Comparison of ENCODE assay signal across 12 mouse cellular contexts in genomic region chr10:75006889-75007662, GRCm38 (mm10). TPM values are rescaled to one million over a fixed set of nuclear protein-coding genes. Genes with fewer than 3 reads are reported as not detected.
DNase-seq lines count a peak whose midpoint lies in the region; ATAC-seq and TF ChIP-seq lines count a peak whose summit lies in the region.
"Had no signal": no experiment of that assay in that cellular context is flagged by ENCODE, and none has a peak within 500 bp of the region (broad histone marks: within the 10 kb centered on the region; RNA-seq: fewer than 3 reads in every experiment).

No protein-coding gene starts in this region.

- WGBS in forebrain, embryonic 15.5 days, result 63% methylated on average over 8 of the region's 8 CpGs
- 71% methylated on average over 8 of the region's 8 CpGs for whole genome bisulfite sequencing in forebrain, embryonic 10.5 days
- 44% methylated on average over 8 of the region's 8 CpGs for WGBS in midbrain, postnatal 0 days
- WGBS in stomach, postnatal 0 days, result 74% methylated on average over 8 of the region's 8 CpGs

- no peak for TF ChIP-seq EP300 in stomach, postnatal 0 days (optimal IDR thresholded peaks at IDR 0.05)

- H3K9ac ChIP-seq in forebrain, embryonic 15.5 days (replicated peaks), result no peak overlapping the region
- H3K9ac ChIP-seq in midbrain, postnatal 0 days (replicated peaks; ENCODE audit: low read length, poor library complexity, severe bottlenecking), result no peak overlapping the region; the same call in 1 of the 2 replicates
- H3K9ac ChIP-seq in stomach, postnatal 0 days (ENCODE audit: low read length), result no peak overlapping the region
- H3K9ac ChIP-seq: heart, embryonic 12.5 days; liver, embryonic 14.5 days had no signal

- no peaks in the 10 kb centered on the region for H3K27me3 ChIP-seq in forebrain, embryonic 15.5 days
- no peaks in the 10 kb centered on the region for H3K27me3 ChIP-seq in forebrain, embryonic 10.5 days (ENCODE audit: poor library complexity, severe bottlenecking)
- H3K27me3 ChIP-seq in midbrain, postnatal 0 days (ENCODE audit: insufficient read depth, low read length), result no peaks in the 10 kb centered on the region
- no peaks in the 10 kb centered on the region for H3K27me3 ChIP-seq in stomach, postnatal 0 days (ENCODE audit: control insufficient read depth, insufficient read depth, low read length)

- H3K4me3 ChIP-seq in forebrain, embryonic 15.5 days, result no peak overlapping the region
- no peak overlapping the region for H3K4me3 ChIP-seq in forebrain, embryonic 10.5 days
- H3K4me3 ChIP-seq in cortical plate, adult 2 months (ENCODE audit: insufficient read depth, low read length), result no peak overlapping the region
- no peak overlapping the region for H3K4me3 ChIP-seq in midbrain, postnatal 0 days (ENCODE audit: low read depth, low read length)
- no peak overlapping the region for H3K4me3 ChIP-seq in stomach, postnatal 0 days (ENCODE audit: low read depth, low read length)
- H3K4me3 ChIP-seq: heart, embryonic 12.5 days; myocyte had no signal

- no peak for TF ChIP-seq CTCF in cortical plate, adult 2 months (IDR thresholded peaks at IDR 0.05; ENCODE audit: extremely low read depth, insufficient read depth, low read length)
- TF ChIP-seq CTCF in midbrain, postnatal 0 days (IDR thresholded peaks at IDR 0.05), result no peak
- TF ChIP-seq CTCF in stomach, postnatal 0 days (IDR thresholded peaks at IDR 0.05; ENCODE audit: low read depth), result no peak

- H3K27ac ChIP-seq in forebrain, embryonic 15.5 days (replicated peaks), result no peak overlapping the region
- no peak overlapping the region for H3K27ac ChIP-seq in forebrain, embryonic 10.5 days
- peak overlapping the region; percentile 72 for H3K27ac ChIP-seq in cortical plate, adult 2 months (ENCODE audit: insufficient read depth, low read length)
- peak overlapping the region; percentile 4; the same call in 1 of the 2 replicates for H3K27ac ChIP-seq in midbrain, postnatal 0 days (ENCODE audit: low read depth, low read length)
- H3K27ac ChIP-seq in stomach, postnatal 0 days (replicated peaks), result no peak overlapping the region
- H3K27ac ChIP-seq: liver, embryonic 14.5 days had no signal

- no peak overlapping the region for H3K4me2 ChIP-seq in forebrain, embryonic 15.5 days (replicated peaks)
- no peak overlapping the region for H3K4me2 ChIP-seq in midbrain, postnatal 0 days (ENCODE audit: low read depth, low read length, poor library complexity, severe bottlenecking)
- no peak overlapping the region for H3K4me2 ChIP-seq in stomach, postnatal 0 days (replicated peaks; ENCODE audit: low read depth)
- H3K4me2 ChIP-seq: heart, embryonic 12.5 days had no signal

- H3K4me1 ChIP-seq in forebrain, embryonic 15.5 days, result peaks cover 13% of the 10 kb centered on the region
- peaks cover 23% of the 10 kb centered on the region for H3K4me1 ChIP-seq in forebrain, embryonic 10.5 days
- peaks cover 17% of the 10 kb centered on the region for H3K4me1 ChIP-seq in cortical plate, adult 2 months (ENCODE audit: control insufficient read depth, insufficient read depth, low read length)
- peaks cover 16% of the 10 kb centered on the region; the same call in 1 of the 2 replicates for H3K4me1 ChIP-seq in midbrain, postnatal 0 days (ENCODE audit: insufficient read depth, low read length)
- no peaks in the 10 kb centered on the region for H3K4me1 ChIP-seq in stomach, postnatal 0 days (replicated peaks; ENCODE audit: control insufficient read depth, insufficient read depth)

- H3K36me3 ChIP-seq in forebrain, embryonic 15.5 days, result no peaks in the 10 kb centered on the region
- H3K36me3 ChIP-seq in forebrain, embryonic 10.5 days (replicated peaks), result no peaks in the 10 kb centered on the region
- peaks cover 6% of the 10 kb centered on the region; the same call in 1 of the 2 replicates for H3K36me3 ChIP-seq in midbrain, postnatal 0 days (ENCODE audit: insufficient read depth, low read length)
- no peaks in the 10 kb centered on the region for H3K36me3 ChIP-seq in stomach, postnatal 0 days (ENCODE audit: control insufficient read depth, insufficient read depth, low read length)
- H3K36me3 ChIP-seq: heart, embryonic 12.5 days had no signal

- 0 out of 2 replicates have a peak, but pooled peaks have one; percentile 20 for ATAC-seq in forebrain, embryonic 15.5 days (replicated peaks)
- ATAC-seq in midbrain, postnatal 0 days (ENCODE audit: low FRiP score), result no peak; the same call in 1 of the 2 replicates
- ATAC-seq in stomach, postnatal 0 days (ENCODE audit: low FRiP score, low TSS enrichment), result no peak

- no peak for TF ChIP-seq POLR2A in cortical plate, adult 2 months (IDR thresholded peaks at IDR 0.05; ENCODE audit: extremely low read depth, insufficient read depth, low read length)

- H3K9me3 ChIP-seq in forebrain, embryonic 15.5 days, result no peaks in the 10 kb centered on the region
- H3K9me3 ChIP-seq in forebrain, embryonic 10.5 days, result no peaks in the 10 kb centered on the region
- no peaks in the 10 kb centered on the region for H3K9me3 ChIP-seq in midbrain, postnatal 0 days (ENCODE audit: low read length)
- H3K9me3 ChIP-seq in stomach, postnatal 0 days (ENCODE audit: control insufficient read depth, low read length), result no peaks in the 10 kb centered on the region
- H3K9me3 ChIP-seq: heart, embryonic 12.5 days had no signal

- DNase-seq in forebrain, embryonic 10.5 days (ENCODE audit: extremely low spot score, low spot score), result no peak
- DNase-seq in layer of hippocampus, adult 9-11 months, result peak; percentile 69
- DNase-seq in midbrain, postnatal 0 days (ENCODE audit: low spot score), result no peak
- DNase-seq in stomach, postnatal 0 days (ENCODE audit: low spot score), result no peak
- DNase-seq in cerebellum, postnatal 10 days, result no peak
- no peak for DNase-seq in lung, postnatal 4 days
- DNase-seq: kidney, adult 8-10 months had no signal

RNA-seq across cellular contexts. Expression of gene Rsph14, which starts 25.3 kb away (rescaled TPM):
- 0.23 and 0.76 TPM in 2 replicates for polyA plus RNA-seq in forebrain, embryonic 15.5 days (2015; fragmentation: Nextera tagmentation; extraction: Ambion mirVana)
- polyA plus RNA-seq in forebrain, embryonic 10.5 days (2016; fragmentation: Nextera tagmentation; extraction: Ambion mirVana), result not detected in 2 replicates
- 0.17 and 0.21 TPM in 2 replicates for polyA plus RNA-seq in cortical plate, adult 2 months (2012; rRNA removed)
- 0.27 and 1.5 TPM in 2 replicates for total RNA-seq in midbrain, postnatal 0 days (2014; rRNA removed)
- 0.43 and 1.2 TPM in 2 replicates for polyA plus RNA-seq in midbrain, postnatal 0 days (2015; fragmentation: Nextera tagmentation; extraction: Ambion mirVana)
- not detected in 2 replicates for polyA plus RNA-seq in stomach, postnatal 0 days (2015; fragmentation: Nextera tagmentation; extraction: Ambion mirVana)
- polyA plus RNA-seq: heart, embryonic 12.5 days; liver, embryonic 14.5 days; myocyte had no signal

RNA-seq across cellular contexts. Expression of gene Rab36, which starts 29.8 kb away (rescaled TPM):
- polyA plus RNA-seq in forebrain, embryonic 15.5 days (2015; fragmentation: Nextera tagmentation; extraction: Ambion mirVana), result 13.3 and 13.7 TPM in 2 replicates
- polyA plus RNA-seq in forebrain, embryonic 10.5 days (2016; fragmentation: Nextera tagmentation; extraction: Ambion mirVana), result 10.9 and 12.7 TPM in 2 replicates
- polyA plus RNA-seq in cortical plate, adult 2 months (2012; rRNA removed), result 40.8 and 40.9 TPM in 2 replicates
- 15.5 and 18.1 TPM in 2 replicates for total RNA-seq in midbrain, postnatal 0 days (2014; rRNA removed)
- polyA plus RNA-seq in midbrain, postnatal 0 days (2015; fragmentation: Nextera tagmentation; extraction: Ambion mirVana), result 28.4 and 30.9 TPM in 2 replicates
- 1.9 and 2.0 TPM in 2 replicates for polyA plus RNA-seq in stomach, postnatal 0 days (2015; fragmentation: Nextera tagmentation; extraction: Ambion mirVana)

RNA-seq across cellular contexts. Expression of gene Gnaz, which starts 40.1 kb away (rescaled TPM):
- 40.9 and 44.9 TPM in 2 replicates for polyA plus RNA-seq in forebrain, embryonic 15.5 days (2015; fragmentation: Nextera tagmentation; extraction: Ambion mirVana)
- polyA plus RNA-seq in forebrain, embryonic 10.5 days (2016; fragmentation: Nextera tagmentation; extraction: Ambion mirVana), result 5.2 and 5.9 TPM in 2 replicates
- polyA plus RNA-seq in cortical plate, adult 2 months (2012; rRNA removed), result 82.8 and 85.2 TPM in 2 replicates
- total RNA-seq in midbrain, postnatal 0 days (2014; rRNA removed), result 217 and 219 TPM in 2 replicates
- polyA plus RNA-seq in midbrain, postnatal 0 days (2015; fragmentation: Nextera tagmentation; extraction: Ambion mirVana), result 132 and 133 TPM in 2 replicates
- polyA plus RNA-seq in stomach, postnatal 0 days (2015; fragmentation: Nextera tagmentation; extraction: Ambion mirVana), result 3.4 and 3.9 TPM in 2 replicates

RNA-seq across cellular contexts. Expression of gene Bcr, which starts 53.3 kb away (rescaled TPM):
- polyA plus RNA-seq in forebrain, embryonic 15.5 days (2015; fragmentation: Nextera tagmentation; extraction: Ambion mirVana), result 15.7 and 16.3 TPM in 2 replicates
- polyA plus RNA-seq in forebrain, embryonic 10.5 days (2016; fragmentation: Nextera tagmentation; extraction: Ambion mirVana), result 6.2 and 7.3 TPM in 2 replicates
- 67.3 and 78.1 TPM in 2 replicates for polyA plus RNA-seq in cortical plate, adult 2 months (2012; rRNA removed)
- total RNA-seq in midbrain, postnatal 0 days (2014; rRNA removed), result 59.8 and 63.5 TPM in 2 replicates
- 9.4 and 11.0 TPM in 2 replicates for polyA plus RNA-seq in midbrain, postnatal 0 days (2015; fragmentation: Nextera tagmentation; extraction: Ambion mirVana)
- polyA plus RNA-seq in stomach, postnatal 0 days (2015; fragmentation: Nextera tagmentation; extraction: Ambion mirVana), result 4.5 and 4.7 TPM in 2 replicates

Comparison
In these comparisons a context has a peak if more than half of its experiments do, and no peak if none do; other contexts are left out.
1. H3K27ac ChIP-seq: peak in cortical plate, adult 2 months (single experiment) and midbrain, postnatal 0 days (single experiment); none in forebrain, embryonic 15.5 days (single experiment), forebrain, embryonic 10.5 days (single experiment) and stomach, postnatal 0 days (single experiment).